Mouse (Mus musculus) lung, postnatal 0 days (tissue): Measurements from ENCODE around the gene Ltbp1.

Experiments used
- CTCF ChIP-seq: IDR thresholded peaks from 2 replicates; pipeline ENCODE4 v1.5.1; 2016; ENCODE audit warnings: antibody characterized with exemption, mild to moderate bottlenecking
- EP300 ChIP-seq: IDR thresholded peaks from 2 replicates; pipeline ENCODE4 v1.6.1; 2016; ENCODE audit warnings: antibody characterized with exemption, mild to moderate bottlenecking, control low read depth

DNA sequence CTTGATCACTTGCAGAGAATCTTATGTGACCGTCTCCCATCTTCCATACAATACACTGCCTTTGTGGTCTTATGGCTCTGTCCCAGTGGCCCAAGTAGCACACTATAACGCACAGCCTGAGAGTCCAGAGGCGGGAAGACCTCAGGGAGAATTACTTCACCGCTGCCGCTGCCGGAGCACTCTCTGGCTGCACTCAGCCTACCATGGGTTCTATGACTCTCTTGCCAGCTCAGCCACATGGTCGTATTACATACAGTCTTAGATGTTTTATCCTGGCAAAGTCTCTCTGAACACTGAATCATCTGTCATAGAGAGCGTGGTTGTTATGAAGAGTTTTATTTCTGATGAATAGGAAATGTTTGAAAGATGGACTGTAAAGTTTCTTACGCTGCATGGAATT, 89.2 kb downstream of the Ltbp1 start:
- TF ChIP-seq CTCF = no peak
- no peak for TF ChIP-seq EP300
